Mouse (Mus musculus) midbrain, embryonic 14.5 days (tissue): Measurements from ENCODE around the gene Agtpbp1. TPM values are rescaled to one million over a fixed set of nuclear protein-coding genes. Genes with fewer than 3 reads are reported as not detected.

Source experiments
- ATAC-seq: fragments of 200-750 bp; cut with Nextera tagmentation; 2 replicates; pipeline ENCODE4 v1.8.0; 2017; ENCODE audit warnings: moderate number of reproducible peaks, moderate library complexity; ENCODE audit not compliant: low FRiP score, low TSS enrichment
- DNase-seq: peaks from one replicate; pipeline ENCODE4 v3.0.0-alpha.2; 2015
- H3K27ac ChIP-seq: fragments of 300-500 bp; sonication (generic); replicated peaks from 2 replicates; pipeline ENCODE4 v1.5.1; 2014; ENCODE audit warnings: mild to moderate bottlenecking, low read depth, low read length, moderate library complexity
- H3K27me3 ChIP-seq: fragments of 300-500 bp; sonication (generic); 2 replicates; pipeline ENCODE4 v1.6.1; 2014; ENCODE audit warnings: low read length, control low read depth, mixed read lengths; ENCODE audit not compliant: control insufficient read depth, insufficient read depth
- H3K36me3 ChIP-seq: fragments of 300-500 bp; sonication (generic); 2 replicates; pipeline ENCODE4 v1.6.1; 2014; ENCODE audit warnings: low read length, control low read depth; ENCODE audit not compliant: control insufficient read depth, insufficient read depth
- H3K4me1 ChIP-seq: fragments of 300-500 bp; sonication (generic); 2 replicates; pipeline ENCODE4 v1.6.1; 2014; ENCODE audit warnings: mild to moderate bottlenecking, antibody characterized with exemption, low read length, control low read depth; ENCODE audit not compliant: control insufficient read depth, insufficient read depth
- H3K4me2 ChIP-seq: fragments of 300-500 bp; sonication (generic); 2 replicates; pipeline ENCODE4 v1.6.1; 2014; ENCODE audit warnings: mild to moderate bottlenecking, low read length, moderate library complexity
- H3K4me3 ChIP-seq: fragments of 300-500 bp; sonication (generic); replicated peaks from 2 replicates; pipeline ENCODE4 v1.5.1; 2014; ENCODE audit warnings: low read depth, low read length
- H3K9ac ChIP-seq: fragments of 300-500 bp; sonication (generic); replicated peaks from 2 replicates; pipeline ENCODE4 v1.6.1; 2014; ENCODE audit warnings: mild to moderate bottlenecking, low read length, moderate library complexity
- H3K9me3 ChIP-seq: fragments of 300-500 bp; sonication (generic); 2 replicates; pipeline ENCODE4 v1.6.1; 2016; ENCODE audit warnings: low read length, control low read depth, mixed read lengths; ENCODE audit not compliant: control insufficient read depth
- WGBS: fragments of 180-500 bp; shearing (Covaris S2); extraction: QIAGEN DNeasy Blood & Tissue Kit; methylation state at CpG from one replicate; pipeline ENCODE4 v1.1.7; 2014; 5-methylcytosine and 5-hydroxymethylcytosine counted together
- polyA plus RNA-seq: library from polyadenylated mRNA; unstranded; fragments of >200 nt; fragmentation: Nextera tagmentation; extraction: Ambion mirVana; gene quantifications from 2 replicates; pipeline ENCODE4 v1.2.1, GENCODE M21; 2014

The Agtpbp1 gene
- polyA plus RNA-seq, 1 experiment from 2014 or later: 82.6 TPM

- ATAC-seq (no peak), DNase-seq (peak; percentile 38)
- Histone ChIP-seq H3K36me3 (peaks cover 20% of the 10 kb centered on the region), H3K4me2 (no peak overlapping the region), H3K9me3 (no peaks in the 10 kb centered on the region), H3K27ac (no peak overlapping the region), H3K4me1 (no peaks in the 10 kb centered on the region), H3K27me3 (no peaks in the 10 kb centered on the region), H3K4me3 (no peak overlapping the region), H3K9ac (no peak overlapping the region)
- 20% methylated on average over 7 of the region's 7 CpGs for WGBS
Observed at GRCm38 (mm10) chr13:59515074-59515473, 70.0 kb downstream of the Agtpbp1 start.

DNA sequence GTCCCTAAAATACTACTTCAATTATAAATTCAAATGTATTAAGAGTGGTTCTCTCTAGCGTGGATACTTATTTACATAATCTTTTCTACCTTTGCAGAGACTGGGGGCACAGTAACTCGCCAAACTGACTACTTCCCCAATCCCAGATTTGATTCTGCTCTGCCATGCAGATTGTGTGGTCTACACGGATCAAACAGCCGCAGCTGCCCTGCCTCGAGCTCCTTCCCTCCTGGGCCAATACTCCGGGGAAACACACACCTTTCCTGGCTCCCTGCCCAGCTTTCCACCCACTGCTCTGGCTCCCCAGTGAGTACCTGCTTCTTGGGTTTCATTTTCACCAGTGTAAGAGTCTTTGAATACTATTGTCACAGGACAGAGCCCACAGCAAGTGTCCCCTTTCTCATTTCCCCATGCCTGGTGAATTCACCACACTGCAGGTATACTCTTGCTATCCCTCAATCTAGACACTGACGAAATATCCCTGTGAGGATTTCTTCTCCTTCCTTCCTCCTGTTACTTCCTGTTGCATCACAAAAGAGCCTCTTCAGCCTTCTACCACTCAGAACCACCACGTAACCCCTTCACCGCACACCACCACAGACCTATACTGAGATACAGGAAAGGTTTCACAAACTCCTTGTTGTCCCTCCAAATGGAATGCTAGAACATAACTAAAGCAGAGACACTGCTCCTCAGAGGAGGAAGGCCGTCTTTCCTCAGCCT, 75.2 kb downstream of the Agtpbp1 start:
- H3K9me3 ChIP-seq: no peaks in the 10 kb centered on the region
- no peak overlapping the region for H3K27ac ChIP-seq
- no peaks in the 10 kb centered on the region for H3K27me3 ChIP-seq
- no peak overlapping the region for H3K4me2 ChIP-seq
- ATAC-seq: no peak
- no peaks in the 10 kb centered on the region for H3K4me1 ChIP-seq
- H3K9ac ChIP-seq: no peak overlapping the region
- no peak overlapping the region for H3K4me3 ChIP-seq
- 74% methylated on average over 10 of the region's 10 CpGs for WGBS
- no peak for DNase-seq
- H3K36me3 ChIP-seq: peaks cover 48% of the 10 kb centered on the region

- Histone ChIP-seq H3K9me3 (no peaks in the 10 kb centered on the region), H3K27ac (no peak overlapping the region), H3K4me1 (no peaks in the 10 kb centered on the region), H3K36me3 (peaks cover 49% of the 10 kb centered on the region), H3K27me3 (no peaks in the 10 kb centered on the region), H3K9ac (no peak overlapping the region), H3K4me2 (no peak overlapping the region), H3K4me3 (no peak overlapping the region)
- DNase-seq (no peak), ATAC-seq (no peak)
- WGBS: 82% methylated on average over 4 of the region's 4 CpGs
Observed at GRCm38 (mm10) chr13:59508584-59508983, 76.4 kb downstream of the Agtpbp1 start.

DNA sequence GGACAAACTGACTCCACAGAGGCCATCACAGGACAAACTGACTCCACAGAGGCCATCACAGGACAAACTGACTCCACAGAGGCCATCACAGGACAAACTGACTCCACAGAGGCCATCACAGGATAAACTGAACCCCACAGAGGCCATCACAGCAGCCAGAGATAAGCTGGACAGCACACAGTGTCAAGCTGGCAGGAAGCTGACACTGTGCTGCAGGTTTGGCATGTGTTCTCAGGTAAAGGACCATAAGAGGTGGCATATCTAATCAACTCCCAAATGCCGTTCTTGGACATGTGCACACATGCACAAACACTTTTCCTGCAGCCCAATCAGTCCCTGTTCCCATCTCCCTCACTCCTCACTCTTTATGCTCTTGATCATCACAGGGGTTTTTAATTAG, 78.6 kb downstream of the Agtpbp1 start:
- Histone ChIP-seq H3K9me3 (no peaks in the 10 kb centered on the region), H3K36me3 (peaks cover 43% of the 10 kb centered on the region), H3K4me2 (no peak overlapping the region), H3K9ac (no peak overlapping the region), H3K27ac (no peak overlapping the region), H3K27me3 (no peaks in the 10 kb centered on the region), H3K4me1 (no peaks in the 10 kb centered on the region), H3K4me3 (no peak overlapping the region)
- no peak for ATAC-seq
- no peak for DNase-seq
- 88% methylated on average over 1 of the region's 1 CpGs for WGBS

- ATAC-seq (no peak), DNase-seq (no peak)
- Histone ChIP-seq H3K4me3 (no peak overlapping the region), H3K36me3 (peaks cover 48% of the 10 kb centered on the region), H3K9me3 (no peaks in the 10 kb centered on the region), H3K4me1 (no peaks in the 10 kb centered on the region), H3K27ac (no peak overlapping the region), H3K9ac (no peak overlapping the region), H3K4me2 (no peak overlapping the region), H3K27me3 (no peaks in the 10 kb centered on the region)
- 87% methylated on average over 4 of the region's 4 CpGs for WGBS
Observed at GRCm38 (mm10) chr13:59505867-59506266, 79.2 kb downstream of the Agtpbp1 start.

DNA sequence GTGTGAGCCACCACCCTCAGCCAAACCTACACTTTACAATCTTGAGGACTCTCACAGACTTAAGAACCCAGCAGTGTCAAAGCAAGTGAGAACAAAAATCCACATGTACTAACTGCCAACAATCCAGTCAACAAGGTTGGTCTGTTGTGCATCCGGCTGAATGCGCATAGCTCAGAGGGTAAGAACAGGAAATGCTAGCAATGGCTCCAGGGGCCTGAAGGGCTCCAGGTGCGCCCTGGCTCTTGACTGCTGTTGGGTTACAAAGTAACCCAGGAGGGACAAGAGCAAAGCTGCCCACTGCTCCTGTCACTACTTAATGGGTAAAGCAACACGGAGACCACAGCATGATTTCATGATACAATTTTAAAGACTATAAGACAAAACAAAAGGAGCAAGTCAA, 81.4 kb downstream of the Agtpbp1 start:
- no peaks in the 10 kb centered on the region for H3K27me3 ChIP-seq
- H3K4me1 ChIP-seq: no peaks in the 10 kb centered on the region
- H3K9ac ChIP-seq: no peak overlapping the region
- H3K36me3 ChIP-seq: peaks cover 58% of the 10 kb centered on the region
- H3K4me3 ChIP-seq: no peak overlapping the region
- no peak for DNase-seq
- WGBS: 90% methylated on average over 4 of the region's 4 CpGs
- H3K27ac ChIP-seq: no peak overlapping the region
- H3K4me2 ChIP-seq: no peak overlapping the region
- no peak for ATAC-seq
- H3K9me3 ChIP-seq: no peaks in the 10 kb centered on the region

- Histone ChIP-seq H3K9me3 (no peaks in the 10 kb centered on the region), H3K27me3 (no peaks in the 10 kb centered on the region), H3K36me3 (peaks cover 40% of the 10 kb centered on the region), H3K27ac (no peak overlapping the region), H3K4me1 (0 out of 2 replicates have a peak, but pooled peaks cover 3% of the 10 kb centered on the region), H3K4me3 (no peak overlapping the region), H3K4me2 (no peak overlapping the region), H3K9ac (no peak overlapping the region)
- DNase-seq (no peak), ATAC-seq (no peak)
- 88% methylated on average over 6 of the region's 6 CpGs for WGBS
Observed at GRCm38 (mm10) chr13:59499831-59500230, 85.2 kb downstream of the Agtpbp1 start.

GRCm38 (mm10) chr13:59499374-59499773, 85.7 kb downstream of the Agtpbp1 start:
- Histone ChIP-seq H3K9me3 (no peaks in the 10 kb centered on the region), H3K4me1 (0 out of 2 replicates have a peak, but pooled peaks cover 3% of the 10 kb centered on the region), H3K9ac (no peak overlapping the region), H3K27ac (no peak overlapping the region), H3K27me3 (no peaks in the 10 kb centered on the region), H3K4me3 (no peak overlapping the region), H3K36me3 (peaks cover 44% of the 10 kb centered on the region), H3K4me2 (no peak overlapping the region)
- no peak for DNase-seq
- WGBS: 94% methylated on average over 2 of the region's 2 CpGs
- no peak for ATAC-seq

- ATAC-seq (no peak), DNase-seq (no peak)
- Histone ChIP-seq H3K9ac (no peak overlapping the region), H3K36me3 (peaks cover 41% of the 10 kb centered on the region), H3K4me2 (no peak overlapping the region), H3K27me3 (no peaks in the 10 kb centered on the region), H3K9me3 (no peaks in the 10 kb centered on the region), H3K4me3 (no peak overlapping the region), H3K27ac (no peak overlapping the region), H3K4me1 (0 out of 2 replicates have a peak, but pooled peaks cover 3% of the 10 kb centered on the region)
- WGBS: 94% methylated on average over 5 of the region's 5 CpGs
Observed at GRCm38 (mm10) chr13:59498191-59498590, 86.8 kb downstream of the Agtpbp1 start.
